Mouse (Mus musculus): ENCODE results near the gene Rps18.

- no peak for TF ChIP-seq CTCF (IDR thresholded peaks at IDR 0.05; ENCODE audit: low read depth)
- no peak for TF ChIP-seq EP300 (IDR thresholded peaks at IDR 0.05; ENCODE audit: low read depth)
Measured at GRCm38 (mm10) chr17:33965082-33965845, 9.5 kb upstream of the Rps18 start.

All from heart, postnatal 0 days (tissue).